Mouse (Mus musculus) 416B (cell line): ENCODE measurements around the gene Ubr3.
"Not testable (repeated sequence)": the region's sequence is repeated elsewhere in the genome, so short reads cannot be mapped to it uniquely, and the experiment has no call there.

ENCODE experiments used
- DNase-seq: peaks from one replicate; pipeline ENCODE4 v3.0.0; 2011; ENCODE audit warnings: low read depth

The Ubr3 gene

DNA sequence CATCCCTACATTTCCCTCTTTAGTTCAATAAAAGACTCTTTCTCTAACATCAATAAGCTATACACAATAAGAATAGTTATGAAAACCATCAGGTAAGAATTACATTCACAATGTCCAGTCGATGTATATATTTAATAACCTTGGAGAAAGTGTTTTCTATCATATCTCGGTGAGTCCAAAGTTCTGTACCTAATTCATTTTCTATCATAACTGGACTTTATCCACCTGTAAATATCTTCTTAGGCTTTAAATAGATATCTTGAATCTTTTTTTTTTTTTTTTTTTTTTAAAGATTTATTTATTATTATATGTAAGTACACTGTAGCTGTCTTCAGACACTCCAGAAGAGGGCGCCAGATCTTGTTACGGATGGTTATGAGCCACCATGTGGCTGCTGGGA lies 10.3 kb downstream of the Ubr3 start:
- DNase-seq: not testable (repeated sequence)

DNA sequence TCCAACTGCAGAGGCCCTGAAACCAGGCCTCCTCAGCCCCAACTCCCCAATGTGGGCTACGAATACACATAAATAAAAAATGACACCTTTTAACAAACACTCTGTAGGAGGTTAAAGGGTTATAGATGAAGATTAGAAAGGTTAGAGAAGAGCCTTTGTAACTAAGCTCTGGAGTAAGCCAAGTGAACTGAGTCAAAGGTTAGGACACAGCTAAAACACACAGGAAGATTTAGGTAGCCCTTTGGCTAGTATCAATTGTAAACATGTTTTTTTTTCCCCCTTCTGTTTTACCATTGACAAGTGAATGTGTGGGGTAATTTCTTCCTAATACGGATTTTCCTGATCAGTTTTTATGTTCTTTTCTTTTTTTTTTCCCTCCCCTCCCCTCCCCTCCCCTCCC lies 15.8 kb downstream of the Ubr3 start:
- DNase-seq: no peak

DNA sequence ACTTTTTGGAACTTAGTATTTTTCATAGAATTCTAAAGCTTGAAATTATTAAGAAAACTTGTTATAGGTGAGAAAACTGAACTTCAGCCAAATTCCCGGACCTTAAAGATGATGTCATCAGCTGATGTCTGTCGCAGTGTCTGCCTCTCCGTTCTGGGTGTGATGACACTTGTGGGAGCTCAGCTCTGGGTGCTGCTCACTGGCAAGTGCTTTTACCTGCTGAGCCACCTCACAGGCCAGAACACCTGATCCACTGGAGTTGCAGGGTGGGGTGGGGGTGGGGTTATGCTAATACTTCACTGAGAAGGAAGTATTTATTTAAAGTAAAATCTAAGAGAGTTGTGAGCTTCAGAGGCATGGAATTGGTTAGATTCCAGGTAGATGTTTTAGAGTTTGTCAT lies 20.3 kb downstream of the Ubr3 start:
- no peak for DNase-seq

DNA sequence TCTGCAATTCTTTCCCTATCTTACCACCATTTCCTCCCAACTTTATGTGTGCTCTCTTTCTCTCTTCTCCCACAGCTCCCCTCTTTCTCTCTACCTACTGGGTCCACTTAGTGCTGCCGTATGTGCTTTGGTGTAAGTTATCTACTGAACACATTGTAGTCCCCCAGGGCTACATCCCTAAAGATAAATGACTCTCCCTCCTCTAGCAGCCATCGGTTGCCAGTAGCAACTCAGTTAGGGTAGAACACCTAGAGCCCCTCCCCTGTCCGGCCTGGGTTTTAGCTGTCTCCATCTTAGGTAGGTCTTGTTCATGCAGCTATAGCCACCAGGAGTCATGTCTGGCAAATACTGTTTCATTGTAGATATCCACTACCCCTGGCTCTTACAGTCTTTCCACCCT lies 27.9 kb downstream of the Ubr3 start:
- DNase-seq: no peak

DNA sequence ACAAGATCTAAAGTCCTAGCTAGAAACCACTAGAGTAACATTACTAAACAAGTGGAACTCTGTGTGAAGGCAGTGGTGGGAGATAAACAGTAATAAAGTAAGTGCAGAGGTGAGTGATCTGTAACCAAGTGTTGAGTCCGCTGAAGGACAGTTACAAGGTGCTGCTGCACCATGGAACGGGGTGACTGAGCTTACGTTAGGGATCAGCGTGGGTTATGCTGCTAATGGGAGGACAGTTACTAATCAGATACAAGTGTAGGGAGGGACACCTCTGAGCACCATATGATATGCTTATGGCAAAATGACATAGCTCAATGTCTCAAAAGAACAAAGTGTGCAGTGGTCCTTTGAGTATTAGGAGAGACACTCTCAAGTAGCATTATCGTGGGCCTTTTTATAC lies 39.3 kb downstream of the Ubr3 start:
- no peak for DNase-seq

DNA sequence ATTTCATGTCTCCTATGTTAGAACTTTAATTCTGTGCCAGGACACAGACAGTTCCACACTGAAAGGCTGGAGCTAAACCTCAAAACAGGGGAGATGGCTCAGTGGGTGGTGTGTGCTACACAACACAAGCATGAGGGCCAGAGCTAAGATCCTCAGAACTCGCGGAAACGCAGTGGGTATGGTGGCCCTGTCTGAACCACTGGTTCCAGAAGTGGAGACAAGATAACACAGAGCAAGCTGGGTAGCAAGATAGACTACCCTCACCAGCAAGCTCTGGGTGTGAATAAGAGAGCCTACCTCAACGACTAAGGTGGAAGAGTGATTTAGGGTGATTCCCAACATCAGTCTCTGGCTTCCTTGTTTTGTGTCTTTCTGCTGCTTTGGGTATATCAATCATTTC lies 42.2 kb downstream of the Ubr3 start:
- DNase-seq: no peak

DNA sequence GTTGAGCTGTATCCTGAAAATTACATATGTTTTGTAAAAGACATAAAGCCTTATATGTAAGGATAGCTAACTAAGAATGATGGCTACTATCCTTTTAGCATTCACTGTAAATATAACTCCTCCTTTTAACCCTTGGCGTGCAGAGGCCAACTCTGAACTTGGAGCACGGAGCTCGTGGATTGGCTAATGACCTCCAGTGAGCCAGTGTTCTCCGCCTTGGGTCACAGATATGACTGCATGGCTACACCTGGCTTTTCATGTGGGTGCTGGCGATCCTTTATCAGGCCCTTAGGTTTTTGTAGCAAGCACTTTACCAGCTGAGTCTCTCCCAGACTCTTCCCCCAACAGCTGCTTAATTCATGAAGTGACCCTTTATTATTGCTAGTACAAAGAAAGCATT lies 42.6 kb downstream of the Ubr3 start:
- no peak for DNase-seq

DNA sequence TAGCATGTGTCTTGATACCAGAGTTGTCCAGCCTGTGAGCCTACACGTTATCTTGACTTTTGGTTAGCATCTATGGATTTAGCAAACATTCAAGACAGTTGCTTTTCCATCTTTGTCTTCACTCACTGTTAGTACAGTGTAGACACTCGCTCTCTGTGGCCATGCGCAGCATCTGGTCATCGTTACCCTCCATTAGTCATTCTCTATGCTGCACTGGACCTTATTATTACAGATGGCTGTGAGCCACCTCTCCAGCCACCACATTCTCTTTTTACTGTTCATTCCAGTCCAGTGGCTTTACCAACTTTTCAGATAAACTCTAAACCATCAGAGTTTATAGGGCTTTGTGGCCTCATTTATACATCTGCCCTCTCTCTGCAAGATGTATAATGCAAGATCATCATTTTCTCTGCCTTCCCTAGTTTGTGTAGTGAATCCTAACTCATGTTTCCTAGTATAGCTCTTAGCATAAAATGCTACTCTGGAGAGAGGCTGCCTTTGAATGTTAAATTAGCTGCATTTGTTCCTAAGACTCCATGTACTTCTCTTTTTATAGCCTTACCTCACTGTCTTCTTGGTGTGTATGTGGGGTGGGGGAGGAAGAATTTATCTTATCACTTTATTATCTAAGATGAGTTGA lies 44.5 kb downstream of the Ubr3 start:
- DNase-seq: no peak

DNA sequence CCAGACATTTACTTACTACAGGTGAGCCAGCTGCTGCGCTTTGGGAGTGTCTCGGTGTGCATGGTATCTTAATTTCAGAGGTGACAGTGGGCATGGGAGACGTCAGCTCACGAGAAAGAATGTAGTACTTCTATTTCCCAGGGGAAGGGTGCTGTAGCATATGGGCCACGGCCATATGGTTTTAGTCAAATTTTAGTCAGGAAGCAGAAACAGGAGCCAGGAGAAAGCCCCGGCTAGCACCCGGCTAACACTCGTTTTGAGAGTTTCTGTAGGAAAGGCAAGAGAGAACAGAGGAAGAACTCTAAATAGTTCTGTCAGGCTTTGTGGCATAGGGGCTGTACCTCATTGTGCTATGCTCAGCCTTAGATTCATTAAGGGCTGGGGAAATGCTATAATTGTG lies 55.8 kb downstream of the Ubr3 start:
- DNase-seq: no peak

DNA sequence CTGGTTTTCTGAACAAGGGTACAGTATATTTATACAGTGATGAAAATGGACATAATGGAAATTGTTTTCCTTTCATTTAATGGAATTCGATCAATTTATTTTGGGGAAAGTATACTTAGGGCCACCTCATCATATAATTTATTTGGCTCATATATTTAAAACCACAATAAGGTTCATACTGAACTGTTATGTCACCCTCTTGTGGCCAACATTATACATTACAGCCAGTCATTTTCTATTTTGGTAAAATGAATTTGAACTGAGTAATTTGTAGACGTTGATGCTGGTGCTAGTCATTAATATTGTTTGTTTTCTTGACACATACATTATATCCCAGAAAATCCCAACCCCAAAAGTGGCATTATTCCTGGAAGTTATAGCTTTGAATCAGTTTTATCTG lies 58.6 kb downstream of the Ubr3 start:
- DNase-seq: peak; percentile 62

DNA sequence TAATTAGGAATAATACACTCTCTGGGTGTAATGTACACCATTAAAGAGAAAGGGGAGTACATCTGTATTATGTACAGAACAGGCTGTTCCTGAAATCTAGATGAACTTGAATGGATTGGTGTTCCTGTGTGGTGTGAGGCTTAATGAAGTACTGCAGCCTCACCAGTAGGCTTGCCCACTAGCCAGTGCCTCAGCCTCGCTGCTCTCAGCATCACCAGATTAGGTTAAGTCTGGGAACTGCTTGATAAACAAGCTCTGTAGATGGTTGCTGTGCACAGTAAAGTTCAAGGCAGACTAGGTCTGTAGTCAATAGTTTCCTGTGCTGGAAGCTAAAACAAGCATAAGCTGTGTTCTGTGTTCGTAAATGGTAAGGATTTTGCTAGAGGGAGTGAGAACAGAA lies 60.6 kb downstream of the Ubr3 start:
- no peak for DNase-seq

DNA sequence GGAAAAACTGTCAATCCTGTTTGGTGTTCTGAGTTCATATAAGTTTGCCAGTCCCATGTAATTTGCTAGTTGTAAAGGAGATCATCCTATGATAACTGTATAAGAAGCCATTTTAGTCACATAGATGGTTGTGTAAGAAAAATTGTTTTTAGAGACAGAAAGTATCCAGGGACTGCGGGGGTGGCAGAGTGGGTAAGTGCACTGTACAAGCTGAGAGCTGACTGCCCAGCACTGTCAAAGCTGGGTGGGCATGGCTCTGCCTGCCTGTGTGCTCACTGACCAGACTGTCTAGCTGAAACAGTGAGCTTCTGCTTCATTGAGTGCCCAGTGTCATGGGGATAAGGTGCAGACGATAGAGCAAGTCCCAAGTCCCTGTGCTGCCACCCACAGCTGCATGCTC lies 77.8 kb downstream of the Ubr3 start:
- DNase-seq: no peak

DNA sequence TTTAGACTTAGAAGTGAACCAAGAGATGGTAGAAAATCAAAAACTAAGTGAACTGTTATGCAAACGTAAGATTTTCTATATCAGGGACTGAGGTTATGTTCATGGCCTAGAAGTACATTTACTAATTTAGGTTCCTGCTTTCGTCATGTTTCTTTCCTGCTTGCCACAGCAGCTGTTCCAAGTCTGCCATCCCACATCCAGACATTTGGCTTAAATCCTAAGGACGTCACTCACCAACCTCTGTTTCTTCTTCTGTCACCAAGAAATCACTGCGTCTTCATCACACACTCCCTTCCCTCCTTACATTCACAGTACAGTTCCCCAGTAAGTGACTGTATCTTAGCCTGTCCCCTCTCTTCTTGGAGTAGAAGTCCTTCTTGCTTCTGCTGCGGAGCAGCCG lies 92.2 kb downstream of the Ubr3 start:
- no peak for DNase-seq

DNA sequence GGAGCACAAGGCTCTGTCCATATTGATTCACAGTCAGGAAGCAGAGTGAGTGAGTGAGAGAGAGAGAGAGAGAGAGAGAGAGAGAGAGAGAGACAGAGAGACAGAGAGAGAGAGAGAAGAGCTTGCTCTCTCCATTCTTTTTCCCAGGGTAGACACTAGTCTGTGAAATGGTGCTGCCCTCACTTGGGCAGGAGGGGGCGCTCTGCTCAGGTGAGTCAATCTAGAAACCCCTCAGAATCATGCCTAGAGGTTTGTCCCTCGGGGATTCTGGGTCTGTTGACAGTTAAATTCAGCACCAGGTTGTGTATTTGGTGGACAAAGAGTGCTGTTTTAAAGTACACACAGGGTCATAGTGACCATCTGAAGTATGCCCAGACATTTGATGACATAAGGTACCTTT lies 93.6 kb downstream of the Ubr3 start:
- no peak for DNase-seq

DNA sequence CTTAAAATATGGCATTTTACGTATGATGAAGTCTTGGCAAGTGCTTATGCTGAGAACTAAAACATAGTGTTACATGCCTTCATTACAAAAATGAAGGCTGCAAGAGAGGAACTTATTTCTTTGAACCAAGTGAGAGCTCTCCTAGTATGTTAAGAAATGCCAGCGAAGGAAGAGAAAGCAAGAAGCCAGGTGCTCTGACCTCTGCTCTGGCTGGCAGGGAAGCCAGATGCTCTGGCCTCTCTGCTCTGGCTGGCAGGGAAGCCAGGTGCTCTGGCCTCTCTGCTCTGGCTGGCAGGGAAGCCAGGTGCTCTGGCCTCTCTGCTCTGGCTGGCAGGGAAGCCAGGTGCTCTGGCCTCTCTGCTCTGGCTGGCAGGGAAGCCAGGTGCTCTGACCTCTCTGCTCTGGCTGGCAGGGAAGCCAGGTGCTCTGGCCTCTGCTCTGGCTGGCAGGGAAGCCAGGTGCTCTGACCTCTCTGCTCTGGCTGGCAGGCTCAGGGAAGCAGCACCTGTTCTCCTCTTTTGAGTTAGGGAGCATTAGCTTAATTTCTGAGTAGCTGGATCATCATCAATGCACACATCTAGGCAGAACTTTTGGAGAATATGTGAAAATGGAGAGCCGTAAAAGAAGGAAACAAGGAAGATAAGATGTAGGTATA lies 97.2 kb downstream of the Ubr3 start:
- DNase-seq: not testable (repeated sequence)

DNA sequence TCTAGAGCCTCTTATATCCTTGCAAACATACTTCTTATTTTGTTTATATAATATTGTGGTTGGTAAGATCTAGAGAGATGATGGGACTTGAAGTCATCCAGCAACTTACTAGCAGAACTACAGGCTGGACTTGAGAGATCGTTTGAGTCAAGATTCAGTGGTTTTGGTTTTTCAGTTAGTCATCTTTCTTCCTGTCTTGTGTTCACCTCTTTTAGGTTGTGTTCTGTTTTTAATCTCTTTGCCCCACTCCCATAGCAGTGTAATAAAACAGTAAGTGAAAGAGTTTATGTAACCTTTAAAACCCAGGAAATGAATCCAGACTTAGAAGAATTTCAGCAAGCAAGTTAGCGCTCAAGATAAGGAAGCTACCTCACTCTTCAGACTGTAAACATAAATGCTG lies 97.7 kb downstream of the Ubr3 start:
- DNase-seq: peak; percentile 95

DNA sequence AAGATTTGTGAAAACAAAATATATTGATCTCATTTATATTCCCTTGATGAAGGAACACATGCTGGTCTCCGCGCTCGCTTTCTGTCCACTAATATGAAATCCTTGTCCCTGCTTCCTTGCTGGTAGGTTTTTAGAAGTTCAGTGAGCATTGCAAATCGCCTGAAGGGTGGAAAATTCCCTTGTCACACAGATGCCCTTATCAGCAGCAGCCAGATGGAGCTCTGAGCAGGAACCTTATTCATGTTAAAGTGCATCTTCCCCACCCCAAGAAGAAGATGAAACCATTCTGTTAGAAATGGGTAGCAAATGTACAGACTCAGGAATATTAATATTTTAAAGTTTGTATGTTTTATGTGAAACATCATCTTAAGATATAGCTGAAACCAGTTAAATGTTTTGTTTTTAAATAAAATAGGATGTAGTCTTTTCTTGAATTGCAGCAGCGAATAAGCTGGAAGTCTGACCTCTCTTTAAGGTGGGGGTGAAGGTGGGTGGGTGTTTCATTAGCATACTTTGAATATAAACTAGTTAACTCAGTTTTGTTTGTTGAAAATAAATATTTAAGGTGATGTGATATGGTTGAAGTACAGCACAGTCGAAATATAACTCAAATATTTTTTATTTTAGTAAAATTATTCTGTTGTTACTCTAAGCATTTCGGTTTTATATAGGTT lies 102.2 kb downstream of the Ubr3 start:
- DNase-seq: peak; percentile 70

DNA sequence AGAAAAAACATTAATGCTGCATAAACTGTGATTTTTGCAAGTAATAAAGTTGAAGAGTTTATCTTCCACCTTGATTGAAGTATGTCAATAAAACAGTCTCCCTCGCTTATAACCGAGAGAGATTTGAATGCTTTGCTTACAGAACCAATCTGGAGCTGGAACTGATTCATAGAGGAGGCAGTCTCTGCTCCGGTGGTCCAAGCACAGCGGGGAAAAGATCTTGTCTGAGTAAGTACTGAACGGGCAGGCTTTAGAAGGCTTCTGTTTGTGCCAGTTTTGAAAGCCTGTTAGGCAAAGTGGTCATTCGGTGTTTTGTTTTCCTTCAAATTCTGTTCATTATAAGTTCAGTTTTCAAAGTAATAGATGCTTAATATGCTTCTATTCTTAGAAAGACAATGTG lies 103.3 kb downstream of the Ubr3 start:
- DNase-seq: no peak

DNA sequence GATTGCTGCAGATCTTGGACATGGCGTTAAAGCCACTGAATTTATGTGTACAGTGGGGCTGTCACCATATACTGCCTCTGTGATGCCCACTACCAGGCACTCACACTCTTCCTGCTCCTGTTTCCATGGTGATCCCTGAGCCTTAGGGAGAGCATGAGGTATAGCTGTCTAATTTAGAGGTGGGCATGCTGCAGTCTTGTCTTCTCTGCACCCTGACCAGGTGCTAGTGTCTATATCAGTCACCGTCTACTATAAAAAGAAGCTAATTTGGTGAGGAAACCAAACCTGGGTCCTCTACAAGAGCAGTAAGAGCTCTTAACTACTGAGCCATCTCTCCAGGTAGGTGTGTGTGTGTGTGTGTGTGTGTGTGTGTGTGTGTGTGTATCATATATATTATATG lies 109.4 kb downstream of the Ubr3 start:
- no peak for DNase-seq

DNA sequence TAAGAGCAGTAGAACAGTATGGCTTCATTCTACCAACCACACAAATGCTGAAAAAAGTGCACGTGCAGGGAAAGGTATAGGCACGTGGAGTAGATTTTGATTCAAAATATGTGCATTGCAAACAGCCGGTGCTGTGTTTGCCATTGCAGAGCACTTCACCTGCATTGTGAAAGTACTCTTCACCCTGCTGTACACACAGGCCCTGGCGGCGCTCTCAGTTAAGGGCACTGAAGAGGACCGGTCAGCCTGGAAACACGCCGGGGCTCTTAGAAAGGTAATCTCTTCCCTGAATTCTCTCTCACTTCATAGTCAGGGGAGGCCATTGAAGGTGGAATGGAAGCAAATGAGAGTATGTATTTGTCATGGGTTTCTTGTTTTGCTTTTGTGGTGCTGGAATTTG lies 115.9 kb downstream of the Ubr3 start:
- no peak for DNase-seq

DNA sequence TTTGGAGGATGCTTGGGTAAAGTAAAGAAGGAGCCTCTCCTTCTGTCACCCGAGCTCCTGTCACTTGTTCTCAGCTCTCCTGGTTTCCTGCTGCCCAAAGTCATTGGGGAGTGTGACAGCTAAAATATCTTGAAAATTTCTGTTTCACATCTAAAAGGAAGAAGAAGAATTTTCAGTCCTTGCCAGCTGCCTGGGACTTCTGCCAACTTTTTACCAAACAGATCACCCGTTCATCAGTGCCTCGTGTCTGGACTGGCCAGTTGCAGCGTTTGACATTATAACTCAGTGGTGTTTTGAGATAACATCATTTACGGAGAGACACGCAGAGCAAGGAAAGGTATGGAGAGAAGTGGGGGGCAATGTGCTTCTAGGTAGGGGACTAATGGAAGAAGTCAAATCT lies 121.2 kb downstream of the Ubr3 start:
- no peak for DNase-seq

DNA sequence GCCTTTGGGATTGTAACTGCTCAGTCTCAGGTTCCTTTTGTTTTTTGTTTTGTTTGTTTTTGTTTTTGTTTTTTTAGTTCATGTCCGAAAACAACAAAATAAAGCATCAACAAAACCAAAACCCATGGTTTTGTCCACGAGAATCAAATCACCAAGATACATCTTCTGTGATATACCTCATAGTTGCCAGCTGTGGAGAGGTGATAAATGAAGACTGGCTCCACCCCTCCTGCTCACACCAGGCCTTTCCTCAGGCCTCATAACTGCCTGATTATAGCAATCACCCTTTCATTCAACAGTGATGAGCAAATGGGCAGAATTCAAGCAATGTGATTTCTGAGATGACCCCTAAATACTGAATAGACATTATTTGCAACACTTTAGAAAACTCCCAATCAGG lies 127.4 kb downstream of the Ubr3 start:
- DNase-seq: no peak

DNA sequence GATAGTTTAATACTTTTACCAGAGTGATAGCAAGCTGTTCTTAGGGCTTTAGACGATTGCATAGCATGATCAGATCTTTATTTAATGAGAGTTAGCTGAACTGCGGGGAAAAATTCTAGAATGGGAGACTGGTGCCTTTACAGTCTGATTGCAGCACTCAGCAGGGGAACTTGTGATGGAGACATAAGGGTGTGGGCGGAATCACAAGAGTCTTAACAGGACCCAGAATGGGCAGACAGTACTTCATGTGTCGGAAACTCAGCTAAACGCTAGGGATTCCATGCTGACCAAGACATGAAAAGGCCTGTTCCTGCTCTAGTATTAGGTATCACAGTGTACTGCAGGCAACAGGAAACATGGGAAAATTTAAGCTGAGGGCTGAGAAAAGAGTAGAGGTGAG lies 128.7 kb downstream of the Ubr3 start:
- no peak for DNase-seq

DNA sequence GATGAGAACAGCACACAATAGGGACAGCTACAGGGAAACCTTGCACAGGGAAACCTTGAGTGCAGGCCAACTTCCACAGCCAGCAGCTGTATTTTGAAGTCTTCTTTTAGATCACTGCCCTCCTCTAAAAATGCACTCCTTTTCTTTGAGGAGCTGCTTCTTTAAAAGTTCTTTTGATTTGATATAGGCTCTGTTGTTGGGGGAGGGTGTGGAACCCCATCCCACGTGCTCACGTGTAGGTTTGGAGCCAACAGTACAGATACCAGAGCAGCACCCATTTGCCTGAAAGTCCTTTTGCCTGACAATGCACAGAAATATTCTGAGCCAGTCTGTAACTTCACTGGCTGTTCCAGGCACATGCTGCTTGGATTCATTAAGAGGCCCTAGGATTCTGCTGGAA lies 134.4 kb downstream of the Ubr3 start:
- no peak for DNase-seq
